Mouse (Mus musculus): ENCODE measurements around the gene Tcl1b3.
"Not testable (repeated sequence)": the region's sequence is repeated elsewhere in the genome, so short reads cannot be mapped to it uniquely, and the experiment has no call there.

Tcl1b3 gene

GRCm38 (mm10) chr12:105190743-105191142, at the start of gene Tcl1b3:
Tcl1b3 (plus strand) TSS chr12:105191043.
- DNase-seq (ENCODE audit: low spot score), result not testable (repeated sequence)

- DNase-seq (ENCODE audit: low spot score), result no peak
These were observed 47.7 kb upstream of the Tcl1b3 start for GRCm38 (mm10) chr12:105143096-105143495.

- DNase-seq (ENCODE audit: low spot score), result not testable (repeated sequence)
These were observed 45.9 kb upstream of the Tcl1b3 start for GRCm38 (mm10) chr12:105144928-105145327.

- DNase-seq (ENCODE audit: low spot score), result no peak
These were observed 45.1 kb upstream of the Tcl1b3 start, which contains the start of gene Tcl1b2 for GRCm38 (mm10) chr12:105145714-105146113. Tcl1b2 (plus strand) TSS chr12:105146014.

GRCm38 (mm10) chr12:105155286-105155685, 35.6 kb upstream of the Tcl1b3 start:
- DNase-seq (ENCODE audit: low spot score), result not testable (repeated sequence)

GRCm38 (mm10) chr12:105158842-105159241, 32.0 kb upstream of the Tcl1b3 start:
- DNase-seq (ENCODE audit: low spot score), result no peak

GRCm38 (mm10) chr12:105159390-105159789, 31.5 kb upstream of the Tcl1b3 start, which contains the start of gene Tcl1b1:
Tcl1b1 (plus strand) TSS chr12:105159690.
- DNase-seq (ENCODE audit: low spot score), result no peak

GRCm38 (mm10) chr12:105166734-105167133, 24.1 kb upstream of the Tcl1b3 start:
- no peak for DNase-seq (ENCODE audit: low spot score)

GRCm38 (mm10) chr12:105173366-105173765, 17.5 kb upstream of the Tcl1b3 start:
- DNase-seq (ENCODE audit: low spot score), result no peak

GRCm38 (mm10) chr12:105174318-105174717, 16.5 kb upstream of the Tcl1b3 start:
- peak; percentile 4 for DNase-seq (ENCODE audit: low spot score)

GRCm38 (mm10) chr12:105176044-105176443, 14.8 kb upstream of the Tcl1b3 start, which contains the start of gene Tcl1b5:
Tcl1b5 (plus strand) TSS chr12:105176344.
- not testable (repeated sequence) for DNase-seq (ENCODE audit: low spot score)

- not testable (repeated sequence) for DNase-seq (ENCODE audit: low spot score)
These were observed 9.7 kb upstream of the Tcl1b3 start for GRCm38 (mm10) chr12:105181040-105181644.

- DNase-seq (ENCODE audit: low spot score), result not testable (repeated sequence)
These were observed 1.9 kb upstream of the Tcl1b3 start for GRCm38 (mm10) chr12:105188980-105189379.

GRCm38 (mm10) chr12:105199684-105200497, 9.0 kb downstream of the Tcl1b3 start:
- DNase-seq (ENCODE audit: low spot score), result peak; percentile 28

GRCm38 (mm10) chr12:105201657-105202056, 10.8 kb downstream of the Tcl1b3 start, which contains the start of gene Tcl1b4:
Tcl1b4 (plus strand) TSS chr12:105201957.
- not testable (repeated sequence) for DNase-seq (ENCODE audit: low spot score)

- DNase-seq (ENCODE audit: low spot score), result no peak
These were observed 16.2 kb downstream of the Tcl1b3 start for GRCm38 (mm10) chr12:105207071-105207470.

GRCm38 (mm10) chr12:105208441-105208840, 17.6 kb downstream of the Tcl1b3 start:
- DNase-seq (ENCODE audit: low spot score), result no peak

- DNase-seq (ENCODE audit: low spot score), result no peak
These were observed 18.4 kb downstream of the Tcl1b3 start for GRCm38 (mm10) chr12:105209231-105209630.

GRCm38 (mm10) chr12:105217101-105217760, 26.4 kb downstream of the Tcl1b3 start:
- no peak for DNase-seq (ENCODE audit: low spot score)

GRCm38 (mm10) chr12:105222601-105223319, 31.9 kb downstream of the Tcl1b3 start, which contains the start of gene Tcl1:
Tcl1 (minus strand) TSS chr12:105222793.
- DNase-seq (ENCODE audit: low spot score), result no peak

GRCm38 (mm10) chr12:105224621-105225320, 33.9 kb downstream of the Tcl1b3 start:
- DNase-seq (ENCODE audit: low spot score), result no peak

Data from embryo, embryonic 10.5 days (tissue).